Mouse (Mus musculus) left cerebral cortex, adult 8-10 months (tissue): ENCODE measurements around the gene Tssk2. TPM values are rescaled to one million over a fixed set of nuclear protein-coding genes. Genes with fewer than 3 reads are reported as not detected.

Experiments
- DNase-seq, 2 experiments: peaks; one replicate each; pipeline ENCODE4 v3.0.0; 2022; ENCODE audit warnings: low spot score in 2 of 2
- total RNA-seq, 4 experiments: library from RNA; stranded (reverse); gene quantifications; 2 replicates each; pipeline ENCODE4 v1.2.4; 2022

The Tssk2 gene
- not detected for total RNA-seq

DNA sequence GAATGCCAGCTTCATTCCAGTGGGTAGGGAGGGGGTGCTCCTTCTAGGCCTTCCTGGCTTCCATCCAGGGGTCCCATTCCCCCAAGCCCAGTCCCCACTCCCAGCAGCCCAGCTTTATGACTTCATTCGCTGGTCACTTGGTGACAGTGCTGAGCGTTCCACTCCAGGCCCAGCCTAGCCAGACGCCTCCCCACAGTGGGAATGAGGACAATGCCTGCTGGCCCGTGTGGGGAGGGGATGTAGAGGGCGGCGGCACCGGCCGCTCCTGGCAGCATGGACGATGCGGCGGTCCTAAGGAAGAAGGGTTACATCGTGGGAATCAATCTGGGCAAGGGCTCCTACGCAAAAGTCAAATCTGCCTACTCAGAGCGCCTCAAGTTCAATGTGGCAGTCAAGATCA is at the start of gene Tssk2, which contains the start of gene Dgcr2:
TSS of gene Tssk2 (plus strand) at position 176 of the 400 bp plus-strand sequence.
TSS of gene Dgcr2 (minus strand) at position 101 of the 400 bp plus-strand sequence.
- DNase-seq, result no peak

DNA sequence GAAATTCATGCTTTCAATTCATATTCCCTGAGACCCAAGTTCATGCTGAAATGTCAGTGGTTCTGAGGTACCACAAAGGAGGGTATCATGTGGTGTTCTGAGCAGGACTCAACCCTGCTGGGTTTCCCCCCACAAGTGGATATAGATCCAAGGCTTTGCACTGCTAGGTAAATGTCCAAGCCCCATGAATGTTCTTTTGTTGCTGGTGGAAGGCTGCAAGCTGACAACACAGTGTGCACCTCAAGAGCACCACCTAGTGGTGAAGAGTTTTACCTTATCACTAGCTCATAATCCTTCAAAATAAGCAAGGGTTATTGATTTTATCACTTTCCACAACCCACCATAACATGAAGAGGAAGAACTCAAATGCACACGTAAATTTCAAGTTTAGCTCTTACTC is 49.5 kb upstream of the Tssk2 start:
- no peak for DNase-seq

DNA sequence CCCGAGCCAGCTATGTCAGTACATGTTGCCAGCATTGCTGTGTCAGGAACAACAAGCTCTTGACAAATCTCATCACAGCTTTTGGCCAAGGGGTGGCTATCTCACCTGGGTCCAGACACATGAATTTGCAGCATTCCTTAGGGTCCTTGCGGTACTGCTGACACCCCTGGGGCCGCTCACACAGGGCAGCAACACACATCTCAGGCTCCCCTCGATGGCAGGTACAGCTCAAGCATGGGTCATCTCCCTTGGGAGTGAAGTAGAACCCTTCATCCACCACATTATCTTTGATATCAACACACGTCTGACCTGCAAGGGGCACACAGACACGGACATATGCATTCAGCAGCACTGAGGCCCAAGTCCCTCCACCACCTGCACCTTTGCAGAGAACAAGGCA is 49.0 kb upstream of the Tssk2 start:
- no peak for DNase-seq

DNA sequence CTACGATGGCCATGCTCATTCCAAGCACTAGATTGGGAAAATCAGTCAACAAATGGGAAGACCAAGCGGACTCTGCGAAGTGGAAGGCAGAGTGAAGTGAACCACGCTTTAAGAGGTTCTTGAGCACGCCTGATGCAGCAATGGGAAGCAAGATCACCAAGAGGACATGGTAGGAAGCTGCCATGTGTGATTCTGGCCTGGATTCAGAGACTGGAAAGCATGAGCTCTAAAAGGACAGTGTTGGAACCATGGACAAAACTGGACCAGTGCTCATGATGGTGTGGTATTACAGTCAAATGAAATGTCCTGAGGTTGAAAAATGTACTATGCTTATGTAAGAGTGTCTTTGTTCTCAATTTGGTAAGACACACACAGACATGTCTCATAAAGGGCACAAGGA is 47.1 kb upstream of the Tssk2 start:
- DNase-seq, result no peak

DNA sequence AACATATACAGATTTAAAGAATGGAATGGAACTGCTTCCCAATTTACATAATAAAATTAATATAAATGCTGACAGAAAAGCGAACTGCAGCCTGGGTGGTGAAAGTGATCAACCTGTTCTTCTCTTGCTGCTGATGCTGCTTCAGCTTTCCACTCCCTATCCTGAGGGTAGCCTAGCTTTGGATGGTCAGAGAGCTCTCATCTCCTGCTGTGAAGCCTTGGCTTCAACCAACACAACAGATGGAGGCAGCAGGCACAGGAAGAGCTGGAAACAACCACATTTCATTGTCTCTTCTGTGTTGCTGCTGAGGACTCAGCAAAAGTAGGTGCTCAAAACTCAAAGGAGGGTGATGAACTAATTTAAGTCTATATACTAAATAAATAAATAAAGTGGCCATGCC is 46.6 kb upstream of the Tssk2 start:
- no peak for DNase-seq

DNA sequence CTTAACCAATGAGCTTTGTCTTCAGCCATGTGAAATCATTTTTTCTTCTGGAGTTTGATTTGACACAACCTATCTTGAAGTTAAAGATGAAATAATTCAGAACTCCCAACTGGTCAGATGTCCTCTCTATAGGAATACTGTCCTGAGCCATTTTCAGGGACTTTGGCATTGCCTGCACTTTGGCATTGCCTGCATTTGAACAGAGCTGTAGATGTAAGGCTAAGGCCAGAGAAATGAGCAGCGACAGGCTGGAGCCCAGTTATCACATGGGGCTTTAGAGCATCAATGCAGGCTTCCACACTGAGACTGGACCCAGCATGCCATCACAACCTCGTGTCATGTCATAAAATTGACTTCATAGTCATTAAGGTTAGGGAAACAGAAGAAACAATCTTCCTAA is 45.2 kb upstream of the Tssk2 start:
- DNase-seq, result no peak

DNA sequence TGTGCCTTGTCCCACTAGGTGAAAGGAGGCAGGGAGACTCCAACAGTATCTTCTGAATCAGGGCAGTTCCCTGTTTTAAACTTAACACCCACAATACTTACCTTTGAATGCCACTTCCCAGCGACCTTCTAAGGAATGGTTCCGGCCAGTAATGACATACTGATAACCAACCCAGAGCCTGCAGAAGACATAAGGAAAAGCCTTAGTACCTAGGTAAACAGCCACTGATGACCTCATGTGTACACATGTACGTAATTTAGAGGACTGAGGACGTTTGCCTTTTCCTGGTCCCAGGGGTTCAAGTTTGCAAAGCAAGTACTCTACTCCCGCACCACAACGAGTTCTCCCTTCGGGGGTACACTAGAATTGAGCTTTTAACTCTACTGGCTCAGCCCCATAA is 41.3 kb upstream of the Tssk2 start:
- no peak for DNase-seq

DNA sequence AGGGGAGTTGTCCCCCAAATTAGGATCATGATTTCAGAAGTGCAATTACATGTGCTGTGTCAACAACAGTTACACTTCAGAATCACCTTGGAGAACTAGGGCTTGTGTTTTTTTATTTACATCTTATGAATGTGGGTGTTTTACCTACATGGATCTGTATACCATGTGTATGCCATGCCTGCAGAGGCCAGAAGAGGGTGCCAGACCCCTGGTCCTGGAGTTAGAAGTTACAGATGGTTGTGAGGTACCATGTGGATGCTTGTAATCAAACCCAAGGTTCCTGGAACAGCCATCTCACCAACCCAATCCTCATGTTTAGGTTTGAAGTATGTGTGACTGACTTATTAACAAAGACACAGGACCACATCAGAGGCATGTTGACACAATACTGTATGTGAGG is 39.8 kb upstream of the Tssk2 start:
- DNase-seq, result no peak

DNA sequence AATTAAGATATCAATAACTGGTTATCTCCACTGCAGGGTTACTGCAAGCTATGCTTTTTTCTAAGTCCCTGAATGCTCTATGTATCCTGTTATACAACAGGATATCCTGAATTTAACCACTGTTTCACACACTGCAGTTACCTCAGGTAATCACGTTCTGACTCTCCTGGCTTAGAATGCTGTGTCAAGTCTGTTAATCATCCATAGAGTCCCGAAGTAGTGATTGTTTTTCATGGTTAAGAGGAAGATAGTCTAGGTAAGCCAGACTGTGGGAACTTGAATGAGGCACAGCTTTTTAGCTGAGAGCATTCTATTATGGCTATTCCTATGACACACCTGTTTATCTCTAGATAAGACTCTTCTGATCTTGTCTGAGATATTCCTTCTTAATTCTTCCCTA is 33.1 kb upstream of the Tssk2 start:
- no peak for DNase-seq

DNA sequence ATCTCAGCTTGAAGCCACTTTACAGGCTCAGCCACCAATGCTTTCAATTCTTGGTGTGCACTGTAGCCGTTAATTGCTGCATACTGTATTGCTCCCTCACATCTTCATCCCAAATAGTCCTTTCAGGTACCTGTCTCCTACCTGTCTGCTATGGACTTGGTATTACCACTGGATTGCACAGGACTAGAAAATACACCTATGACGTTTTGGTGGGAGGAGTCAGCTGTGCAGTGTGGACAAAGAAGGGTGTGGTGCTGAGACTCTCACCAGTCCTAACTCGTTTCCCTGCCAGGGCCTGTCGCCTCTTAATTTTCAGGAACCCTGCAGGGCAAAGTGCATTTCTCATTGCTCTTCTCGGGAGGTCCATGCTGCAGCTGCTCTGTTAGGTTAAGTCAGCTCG is 32.7 kb upstream of the Tssk2 start:
- no peak for DNase-seq

DNA sequence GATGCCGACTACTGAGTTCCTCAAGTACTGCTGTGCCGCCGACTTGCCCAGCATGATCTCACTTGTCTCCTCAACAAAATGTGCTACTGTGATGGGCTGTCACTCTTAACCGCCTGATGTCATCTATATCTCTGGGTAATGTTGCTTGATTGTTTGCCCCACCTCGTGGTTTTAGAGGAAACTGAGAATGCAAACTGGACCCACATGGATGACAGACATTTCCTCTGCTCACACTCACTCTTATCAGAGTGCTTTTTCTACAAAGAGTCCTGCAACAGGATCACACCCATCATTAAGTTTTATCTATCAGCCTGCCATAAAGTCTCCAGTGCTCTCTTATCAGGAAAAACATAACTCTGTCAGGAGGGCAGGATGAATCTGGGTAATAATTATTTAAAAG is 27.2 kb upstream of the Tssk2 start:
- DNase-seq, result no peak

DNA sequence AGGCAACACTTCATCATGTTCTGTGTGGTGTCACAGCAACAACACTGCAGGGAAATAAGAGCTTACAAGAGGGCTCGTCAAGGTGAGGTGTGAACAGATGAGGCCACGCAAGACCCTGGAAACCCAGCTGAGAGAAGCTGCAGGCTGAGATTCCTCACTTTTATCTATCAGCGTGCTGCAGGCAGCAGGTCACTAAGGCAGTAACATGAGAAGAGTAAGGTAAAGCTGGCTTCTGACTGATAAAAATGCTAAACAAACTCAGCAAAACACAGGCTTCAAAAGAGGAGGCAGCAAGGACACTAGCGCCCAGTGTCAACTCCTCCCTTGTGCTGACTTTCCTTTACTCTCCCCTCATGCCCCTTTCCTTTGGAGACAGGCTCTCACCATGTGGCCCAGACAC is 25.4 kb upstream of the Tssk2 start:
- no peak for DNase-seq

DNA sequence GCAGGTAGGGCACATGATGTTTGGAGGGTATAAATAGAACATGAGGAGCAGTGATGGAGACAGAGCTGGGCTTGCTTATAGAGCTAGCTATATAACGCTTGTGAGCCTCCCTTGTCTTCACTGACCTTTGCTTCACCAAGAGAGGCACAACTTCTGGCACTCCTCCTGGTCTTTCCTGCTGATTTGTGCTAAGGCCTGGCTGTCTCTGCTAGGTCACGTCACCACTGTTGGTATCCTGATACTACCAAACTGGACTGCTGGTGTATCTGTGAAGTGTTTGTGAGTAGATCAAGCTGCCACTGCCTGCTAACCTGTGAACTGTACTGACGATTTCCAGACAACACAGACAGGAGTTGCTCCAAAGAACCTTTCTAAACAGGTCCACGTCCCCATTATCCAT is 23.3 kb upstream of the Tssk2 start:
- no peak for DNase-seq

DNA sequence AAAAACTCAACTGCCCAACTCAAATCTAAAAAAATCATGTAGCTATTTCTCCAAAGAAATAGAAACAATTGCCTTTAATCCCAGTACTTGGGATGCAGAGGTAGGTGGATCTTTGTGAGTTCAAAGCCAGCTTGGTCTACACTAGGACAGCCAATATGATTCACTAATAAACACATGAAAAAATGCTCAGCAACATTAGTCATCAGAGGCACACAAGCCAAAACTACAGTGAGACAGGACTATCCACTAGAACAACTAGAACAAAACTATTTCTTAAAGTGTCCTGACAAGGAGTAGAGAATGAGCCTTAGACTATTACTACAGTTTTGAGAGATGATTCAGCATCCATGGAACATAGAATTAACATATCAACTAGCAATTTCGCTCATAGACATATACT is 22.3 kb upstream of the Tssk2 start:
- DNase-seq, result no peak

DNA sequence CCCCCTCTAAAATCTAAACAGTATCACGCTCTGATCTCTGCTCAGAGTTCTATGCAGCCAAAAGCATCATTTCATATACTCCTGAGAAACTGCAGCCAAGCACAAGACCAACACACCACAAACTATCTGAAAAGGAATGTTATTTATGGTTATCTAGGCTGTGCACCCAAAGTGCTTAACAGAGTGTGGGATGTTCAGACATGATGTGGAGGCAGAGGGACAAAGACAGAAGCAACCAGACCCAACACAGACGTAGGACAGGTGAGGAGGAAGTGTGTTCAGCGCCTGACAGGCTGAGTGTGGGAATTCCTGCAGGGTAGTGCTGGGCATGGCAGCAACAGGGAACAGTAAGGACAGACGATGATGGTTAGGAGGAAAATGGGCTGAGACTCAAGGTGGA is 18.9 kb upstream of the Tssk2 start:
- DNase-seq, result peak in 1 of 2 experiments; percentile 58

DNA sequence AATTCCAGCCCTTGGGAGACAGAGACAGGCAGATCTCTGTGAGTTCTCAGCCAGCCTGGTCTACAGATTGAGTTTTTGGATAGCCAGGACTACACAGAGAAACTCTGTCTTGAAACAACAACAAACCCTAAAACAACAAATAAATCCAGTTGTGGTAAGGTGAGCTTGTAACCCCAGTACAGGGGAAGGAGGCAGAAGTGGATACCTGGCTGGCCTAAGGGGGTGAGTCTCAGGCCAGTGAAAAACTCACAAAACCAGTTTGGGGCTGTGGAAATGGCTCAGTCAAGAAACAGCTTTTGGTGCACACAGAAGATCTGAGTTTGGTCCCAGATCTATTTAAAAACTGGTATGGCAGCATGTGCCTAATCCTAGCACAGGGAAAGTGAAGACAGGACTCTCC is 16.2 kb upstream of the Tssk2 start:
- no peak for DNase-seq

DNA sequence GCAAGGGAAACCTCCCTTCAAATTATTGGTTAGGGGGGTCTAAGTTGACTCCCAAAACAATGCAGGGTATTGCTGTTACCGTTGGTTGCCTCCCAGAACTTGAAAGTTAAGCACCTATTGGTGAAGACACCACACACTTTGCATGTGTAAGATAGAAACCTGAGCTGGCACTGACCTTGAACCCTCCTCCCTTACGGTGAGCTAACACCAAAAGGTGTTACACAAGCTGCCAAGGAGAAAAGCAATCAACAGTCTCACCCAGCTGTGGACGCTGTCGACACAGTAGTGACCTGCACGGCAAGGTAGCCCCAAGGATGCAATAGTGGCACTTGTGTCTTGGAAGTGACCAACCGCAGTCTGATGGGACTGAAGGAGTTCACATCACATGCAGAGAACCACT is 14.3 kb upstream of the Tssk2 start:
- no peak for DNase-seq

DNA sequence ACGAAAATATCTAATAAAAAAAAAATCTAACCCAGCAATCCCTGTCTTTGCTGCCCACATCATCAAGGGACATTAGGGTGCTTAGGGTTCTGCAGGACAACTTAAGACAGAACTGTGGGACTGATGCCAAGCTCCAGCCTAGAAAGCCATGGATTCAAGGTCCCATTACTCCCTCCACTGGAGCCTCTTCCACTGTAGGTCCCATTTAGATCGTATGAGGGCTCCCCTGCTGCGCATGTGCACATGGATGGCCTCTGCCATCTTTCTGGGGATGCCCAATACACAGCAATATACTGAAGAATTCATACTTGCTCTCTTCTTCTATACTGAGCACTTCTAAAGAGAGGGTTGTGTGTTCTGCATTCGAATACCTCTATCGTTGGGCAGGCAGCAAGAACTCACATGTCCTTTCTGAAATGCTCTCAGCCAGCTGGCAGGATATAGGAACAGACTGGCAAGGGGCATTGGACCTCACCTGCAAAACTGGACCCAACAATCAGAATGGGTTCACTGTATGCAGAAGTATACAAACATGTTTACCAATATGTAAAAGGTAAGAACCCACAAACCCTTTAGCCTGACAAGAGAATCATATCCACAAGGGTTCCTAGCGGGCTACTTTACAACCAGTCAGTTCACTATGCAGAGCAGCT is 8.6 kb upstream of the Tssk2 start:
- no peak for DNase-seq

DNA sequence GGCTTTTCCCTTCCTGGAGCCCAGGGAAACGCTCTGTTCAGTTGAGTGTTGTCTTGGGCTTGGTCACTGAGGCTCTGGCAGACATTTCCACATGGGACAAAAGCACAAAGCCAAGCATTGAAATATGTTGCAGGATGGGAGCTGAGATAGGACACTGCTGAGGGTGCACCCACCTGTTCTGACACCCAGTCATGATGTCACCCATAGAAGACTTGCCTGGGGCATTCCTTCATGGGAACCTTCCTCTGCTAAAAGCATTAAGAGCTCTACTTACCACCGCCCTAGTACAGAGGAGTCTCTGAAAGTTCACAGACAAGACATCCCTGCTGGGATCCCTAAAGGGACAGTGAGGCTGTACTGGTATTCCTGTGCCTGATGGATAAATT is 8.1 kb upstream of the Tssk2 start:
- no peak for DNase-seq

DNA sequence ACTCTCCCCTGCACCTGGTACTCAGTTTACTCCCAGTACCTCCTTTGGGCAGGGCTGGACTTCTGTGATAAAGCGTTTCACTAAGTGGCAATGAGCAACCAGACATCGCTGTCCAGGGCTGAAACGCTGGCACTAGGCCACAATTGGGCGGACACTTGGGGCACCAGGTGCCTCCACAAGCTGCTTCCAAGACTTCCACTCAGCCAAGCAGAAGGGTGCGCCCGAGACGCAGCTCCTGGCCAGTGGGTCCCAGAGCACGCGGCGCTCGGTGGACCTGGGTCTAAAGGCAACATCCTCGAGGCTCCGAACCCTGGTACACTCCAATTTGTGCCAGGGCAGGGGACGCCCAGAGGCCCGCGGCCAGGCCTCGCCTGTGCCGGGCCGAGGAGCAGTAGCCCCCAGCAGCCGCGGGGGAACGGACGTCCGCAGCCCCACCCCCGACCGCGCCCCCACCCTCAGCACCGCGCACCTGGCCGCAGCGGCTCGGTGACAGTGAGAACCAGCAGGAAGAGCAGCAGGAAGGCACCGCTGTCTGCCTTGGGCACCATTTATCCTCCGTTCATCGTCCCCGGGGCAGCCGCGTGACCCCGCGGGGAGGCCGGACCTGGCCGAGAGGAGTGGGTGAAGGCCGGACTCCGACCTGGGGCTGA is 7.4 kb upstream of the Tssk2 start:
- DNase-seq, result peak; percentile 32 to 58

DNA sequence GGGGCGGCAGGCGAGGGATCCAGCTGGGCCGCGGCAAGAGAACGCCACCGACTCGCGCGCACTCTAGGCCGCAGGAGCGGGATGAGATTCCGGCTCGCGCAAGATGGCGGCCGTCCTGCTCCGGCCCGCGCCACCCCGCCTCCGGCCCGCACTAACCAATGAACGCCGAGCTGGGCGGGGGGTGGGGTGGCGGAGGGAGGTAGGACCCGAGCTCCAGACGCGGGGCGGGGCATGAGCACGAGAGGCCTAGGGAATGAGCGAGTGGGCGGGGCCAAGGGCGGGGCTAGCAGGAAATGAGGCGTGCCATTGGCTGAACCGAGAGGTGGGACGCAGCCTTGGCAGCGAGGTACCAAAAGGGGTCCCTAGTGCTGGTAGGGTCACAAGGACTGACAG is 6.9 kb upstream of the Tssk2 start, which contains the start of gene Gm20518:
TSS of gene Gm20518 (minus strand) at position 105 of the 393 bp plus-strand sequence.
- DNase-seq, result peak; percentile 98

DNA sequence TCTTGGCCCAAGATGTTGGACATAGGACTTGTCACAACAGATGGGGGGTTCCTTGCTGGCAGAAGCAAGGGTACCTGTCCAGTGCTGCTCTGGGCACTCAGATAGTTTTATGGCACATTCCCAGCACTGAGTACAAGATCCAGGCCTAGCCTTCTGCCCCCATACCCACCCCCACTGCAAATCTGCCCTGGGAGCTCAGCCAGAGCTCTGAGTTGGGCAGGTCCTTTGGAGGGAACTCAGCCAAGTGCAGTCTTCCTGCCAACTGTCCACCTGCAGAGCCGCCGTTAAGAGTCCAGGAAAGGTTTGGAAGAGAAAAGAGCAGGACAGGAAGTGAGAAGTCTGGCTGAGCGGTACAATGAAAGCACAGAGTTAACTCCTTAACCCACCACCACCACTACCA is 5.8 kb upstream of the Tssk2 start:
- DNase-seq, result no peak

DNA sequence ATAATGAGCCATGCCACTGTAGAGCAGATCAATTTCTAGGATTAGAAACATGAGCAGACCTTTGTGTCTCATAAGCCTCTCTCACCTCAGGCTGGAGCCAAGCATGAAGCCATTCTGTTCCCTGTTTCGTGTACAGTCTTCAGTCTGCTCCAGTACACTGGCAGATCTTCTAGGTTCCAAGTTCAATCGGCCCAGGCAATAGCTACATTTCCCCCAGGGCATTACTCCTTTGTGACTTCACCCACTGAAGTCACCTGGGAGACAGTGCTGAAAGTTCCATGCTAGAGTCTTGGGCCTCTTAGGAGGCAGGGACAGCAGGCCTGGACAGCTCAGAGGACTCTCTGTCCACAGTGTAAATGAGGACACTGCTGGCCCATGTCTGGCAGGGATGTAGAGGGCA is 4.5 kb upstream of the Tssk2 start, which contains the start of gene Tssk1:
TSS of gene Tssk1 (plus strand) at position 301 of the 400 bp plus-strand sequence.
- DNase-seq, result no peak
